Mouse (Mus musculus): ENCODE results near the gene Olfr921.

Olfr921 gene

DNA sequence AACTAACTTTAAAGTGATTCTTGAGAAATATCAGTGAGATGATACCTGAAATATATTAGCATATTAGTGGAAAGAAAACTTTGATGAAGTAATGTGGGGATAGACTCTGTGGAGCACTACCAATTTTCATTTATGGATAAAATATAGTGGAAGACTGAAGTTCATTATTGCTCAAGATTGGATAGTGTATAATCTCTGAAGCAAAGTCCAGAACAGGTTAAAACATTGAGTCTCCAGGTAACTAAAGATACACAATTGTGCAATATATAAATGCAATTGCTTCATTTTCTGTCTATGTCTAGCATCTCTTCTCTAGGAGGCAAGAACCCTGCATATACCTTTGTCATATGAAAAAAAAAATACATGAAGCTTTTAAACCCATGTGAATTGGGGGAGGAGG is at the start of gene Olfr921:
Gene Olfr921 (plus strand): TSS at position 301 of the 400 bp plus-strand sequence.
- DNase-seq (ENCODE audit: low read depth, low spot score), result no peak

GRCm38 (mm10) chr9:38724044-38724443 is 48.8 kb upstream of the Olfr921 start:
- no peak for DNase-seq (ENCODE audit: low read depth, low spot score)

GRCm38 (mm10) chr9:38728218-38728617 is 44.6 kb upstream of the Olfr921 start:
- DNase-seq (ENCODE audit: low read depth, low spot score), result no peak

DNA sequence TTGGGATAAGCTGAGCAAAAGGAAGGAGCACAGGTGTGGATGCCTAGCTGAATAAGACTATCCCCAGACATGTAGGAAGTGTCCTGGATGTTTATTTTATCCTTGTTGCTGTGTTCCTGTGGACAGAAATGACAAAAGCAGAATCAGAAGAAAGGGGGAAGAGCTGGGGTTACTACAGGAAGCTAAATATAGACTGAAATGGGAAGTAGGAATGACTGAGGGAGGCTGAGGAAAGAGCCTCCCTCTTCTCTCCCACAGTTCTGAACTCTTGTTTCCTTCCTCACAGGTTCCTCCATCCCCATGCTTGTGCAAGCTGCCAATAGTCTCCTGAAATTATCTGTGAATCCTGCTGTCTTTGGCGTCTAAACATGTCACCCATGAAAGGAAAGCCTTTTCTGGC is 31.5 kb upstream of the Olfr921 start:
- no peak for DNase-seq (ENCODE audit: low read depth, low spot score)

DNA sequence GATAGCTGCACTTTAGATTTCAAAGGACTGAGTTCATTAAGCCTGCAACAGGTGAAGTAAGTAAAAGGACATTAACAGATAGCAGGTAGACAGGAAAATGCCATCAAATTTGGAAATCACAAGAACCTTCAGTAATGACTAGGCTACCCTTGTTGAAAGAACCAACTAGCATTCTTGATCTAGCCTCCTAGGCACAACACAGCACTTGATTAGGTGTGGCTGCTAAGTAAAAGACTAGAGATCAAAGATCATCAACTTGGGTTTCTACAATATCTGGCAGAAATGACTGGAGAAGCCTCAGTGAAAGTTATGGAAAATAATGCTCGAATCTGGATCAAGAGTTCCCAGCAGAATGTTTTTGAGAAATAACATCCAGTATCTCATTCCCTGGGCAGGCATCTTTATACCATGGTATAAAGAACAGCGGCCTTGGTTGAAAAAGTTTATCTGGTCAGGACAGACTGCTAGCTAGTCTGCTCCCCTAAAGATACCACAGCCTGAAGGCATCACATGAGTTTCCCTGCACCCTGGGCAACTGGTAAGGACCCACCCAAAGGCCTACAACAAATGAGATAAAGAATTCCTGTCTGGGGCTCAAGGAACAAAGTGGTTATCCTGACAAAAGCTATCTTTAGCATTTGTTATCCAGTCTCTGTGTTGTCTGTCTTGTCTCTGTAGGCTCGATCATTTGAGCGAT is 28.1 kb upstream of the Olfr921 start:
- DNase-seq (ENCODE audit: low read depth, low spot score), result no peak

DNA sequence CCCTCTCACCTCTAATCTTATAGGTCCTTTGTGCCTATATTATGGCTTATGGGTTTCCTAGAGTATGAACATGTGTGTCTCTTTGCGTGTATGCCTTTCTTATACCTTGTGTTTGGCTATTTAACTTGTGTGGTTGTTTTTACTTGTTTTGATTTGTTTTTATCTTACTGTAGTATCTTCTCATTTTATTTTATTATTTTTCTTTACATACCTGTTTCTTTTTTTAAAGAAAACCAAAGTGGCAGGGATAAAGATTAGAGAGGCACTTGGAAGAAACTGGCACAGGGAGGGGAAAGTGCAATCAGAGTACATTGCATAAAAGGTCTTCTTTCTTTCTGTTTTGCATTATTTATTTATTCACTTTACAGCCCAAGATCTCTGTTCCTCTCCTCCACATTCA is 20.9 kb upstream of the Olfr921 start, which contains the start of gene Olfr920:
Gene Olfr920 (plus strand): TSS at position 301 of the 400 bp plus-strand sequence.
- DNase-seq (ENCODE audit: low read depth, low spot score), result no peak

GRCm38 (mm10) chr9:38792689-38793088 is 19.8 kb downstream of the Olfr921 start:
- DNase-seq (ENCODE audit: low read depth, low spot score), result no peak

- no peak for DNase-seq (ENCODE audit: low read depth, low spot score)
Observed at GRCm38 (mm10) chr9:38805696-38806095, 32.8 kb downstream of the Olfr921 start.

DNA sequence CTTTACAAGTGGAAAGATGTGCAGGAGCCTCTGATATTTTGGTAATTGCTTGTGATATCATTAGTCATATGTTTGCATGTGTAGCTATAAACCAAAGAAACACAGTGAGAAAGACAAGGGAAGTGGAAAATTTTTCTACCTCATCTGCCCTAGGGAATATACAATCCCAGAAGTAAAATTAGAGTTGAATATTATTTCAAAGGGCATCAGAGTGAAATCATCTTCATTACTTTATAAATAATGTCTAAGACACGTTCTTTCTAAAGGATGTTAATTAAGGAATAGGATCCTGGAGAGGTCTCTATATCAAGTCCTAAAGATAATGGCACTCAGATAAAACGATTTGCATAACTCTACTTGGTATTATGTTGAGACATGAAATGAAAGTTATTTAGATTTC is 41.4 kb downstream of the Olfr921 start, which contains the start of gene Olfr922:
Gene Olfr922 (plus strand): TSS at position 301 of the 400 bp plus-strand sequence.
- no peak for DNase-seq (ENCODE audit: low read depth, low spot score)

GRCm38 (mm10) chr9:38815458-38815986 is 42.7 kb downstream of the Olfr921 start:
- DNase-seq (ENCODE audit: low read depth, low spot score), result no peak

DNA sequence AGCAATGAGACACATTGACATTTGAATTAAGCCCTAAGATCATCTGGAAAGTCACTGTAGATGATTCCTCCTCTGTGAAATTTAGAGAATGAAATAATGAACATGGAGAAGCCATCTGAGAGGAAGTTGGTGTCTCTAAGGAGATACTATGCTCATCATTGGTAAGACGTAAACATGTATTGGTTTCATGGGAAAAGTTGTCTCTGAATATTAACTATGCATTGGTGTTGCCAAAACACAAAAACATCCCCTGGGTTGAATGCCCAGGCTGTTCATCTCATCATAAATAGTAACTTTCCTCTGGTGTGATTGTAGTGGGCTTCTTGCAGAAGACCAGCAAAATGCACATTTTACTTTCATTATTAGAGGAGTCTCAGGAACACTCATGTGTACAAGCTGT is 53.4 kb downstream of the Olfr921 start, which contains the start of gene Olfr923:
Gene Olfr923 (plus strand): TSS at position 301 of the 400 bp plus-strand sequence.
- no peak for DNase-seq (ENCODE audit: low read depth, low spot score)

All from forelimb bud, embryonic 11.5 days (tissue).